Mouse (Mus musculus) embryonic fibroblast, embryonic 13.5 days (primary cell): ENCODE measurements at regions not wholly inside any gene's neighbourhood (a gene's known extent, or its start where the extent isn't known, plus 50 kb on each side); places are given as distances from the start of the nearest gene placed in this dataset.

Source experiments
- H3K27ac ChIP-seq: 2 replicates; pipeline ENCODE4 v1.5.1; 2012; ENCODE audit warnings: low read length, control low read depth, inconsistent platforms; ENCODE audit not compliant: insufficient read depth
- H3K4me1 ChIP-seq: 2 replicates; pipeline ENCODE4 v1.6.1; 2011; ENCODE audit warnings: low read length; ENCODE audit not compliant: control insufficient read depth, insufficient read depth
- H3K4me3 ChIP-seq: 2 replicates; pipeline ENCODE4 v1.5.1; 2011; ENCODE audit warnings: mild to moderate bottlenecking, control low read depth, low read length; ENCODE audit not compliant: insufficient read depth
- CTCF ChIP-seq: IDR thresholded peaks from 2 replicates; pipeline ENCODE4 v1.5.1; 2011; ENCODE audit warnings: mild to moderate bottlenecking, control low read depth, low read length, moderate library complexity, borderline replicate concordance; ENCODE audit not compliant: insufficient read depth
- POLR2A ChIP-seq: IDR thresholded peaks from 2 replicates; pipeline ENCODE4 v1.6.1; 2011; ENCODE audit warnings: low read depth, mild to moderate bottlenecking, control low read depth, low read length, moderate library complexity

DNA sequence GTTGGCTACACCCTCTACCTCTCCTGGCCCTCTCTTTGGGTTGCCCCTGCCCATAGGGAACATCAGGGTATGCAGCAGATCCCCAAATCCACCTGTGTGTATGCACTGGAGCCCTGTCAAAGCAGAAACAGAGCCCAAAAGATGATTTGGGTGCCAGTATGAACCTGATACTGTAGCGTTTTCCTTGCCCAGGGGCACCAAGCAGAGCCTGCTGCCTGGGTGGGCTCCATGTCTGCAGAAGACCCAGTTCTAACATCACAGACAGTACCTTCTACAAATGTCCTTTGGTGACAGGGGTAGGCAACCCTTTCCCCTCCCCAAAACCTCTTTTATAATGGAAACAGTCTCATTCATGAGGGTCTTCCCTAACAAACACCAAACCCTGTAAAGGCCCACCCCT is 472.5 kb downstream of the Rps24 start:
- H3K27ac ChIP-seq = no peak overlapping the region
- H3K4me1 ChIP-seq = peaks cover 7% of the 10 kb centered on the region; the same call in 1 of the 2 replicates
- TF ChIP-seq CTCF = no peak
- no peak for TF ChIP-seq POLR2A
- no peak overlapping the region for H3K4me3 ChIP-seq

DNA sequence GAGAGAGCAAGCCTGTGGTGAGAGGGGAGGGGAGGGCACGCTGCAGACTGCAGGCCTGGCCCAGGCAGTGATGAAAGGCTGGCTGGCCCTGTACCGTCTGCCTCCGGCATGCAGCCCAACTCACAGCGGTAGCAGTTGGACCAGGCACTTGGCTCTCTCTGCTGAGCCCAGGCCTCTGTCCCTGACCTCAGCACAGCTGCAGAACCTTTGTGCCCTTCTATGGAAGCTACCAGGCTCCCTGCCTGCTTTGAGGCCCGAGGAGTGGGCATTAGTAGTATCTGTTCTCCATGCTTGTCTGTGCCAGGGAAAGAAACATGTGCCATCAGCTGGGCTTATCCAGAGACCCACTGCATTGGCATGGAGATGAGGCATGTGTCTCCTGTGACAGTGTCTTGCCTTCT is 473.2 kb downstream of the Rps24 start:
- Histone ChIP-seq H3K4me1 (peaks cover 7% of the 10 kb centered on the region; the same call in 1 of the 2 replicates), H3K27ac (no peak overlapping the region), H3K4me3 (no peak overlapping the region)
- no peak for TF ChIP-seq CTCF
- no peak for TF ChIP-seq POLR2A

DNA sequence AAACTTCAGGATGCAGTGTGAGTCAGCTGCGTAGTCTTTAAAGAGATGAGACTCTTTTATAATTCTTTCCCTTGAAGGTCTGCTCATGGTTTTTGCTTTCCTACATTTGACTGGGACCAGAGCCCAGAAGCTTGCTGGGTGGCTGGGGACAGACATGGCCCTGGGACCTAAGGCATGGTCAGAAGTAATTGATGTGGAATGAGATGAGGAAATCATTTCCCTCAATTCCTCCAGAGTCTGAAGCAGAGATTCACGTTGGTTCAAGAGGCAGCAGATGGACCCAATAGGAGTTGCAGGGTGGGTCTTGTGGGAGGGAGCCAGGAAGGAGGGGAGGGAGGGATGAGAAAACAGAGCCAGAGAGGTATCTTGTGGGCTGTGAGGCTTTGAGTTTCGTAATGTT is 473.9 kb downstream of the Rps24 start:
- Histone ChIP-seq H3K4me1 (peaks cover 7% of the 10 kb centered on the region; the same call in 1 of the 2 replicates), H3K4me3 (no peak overlapping the region), H3K27ac (no peak overlapping the region; the same call in 1 of the 2 replicates)
- no peak for TF ChIP-seq POLR2A
- no peak for TF ChIP-seq CTCF

DNA sequence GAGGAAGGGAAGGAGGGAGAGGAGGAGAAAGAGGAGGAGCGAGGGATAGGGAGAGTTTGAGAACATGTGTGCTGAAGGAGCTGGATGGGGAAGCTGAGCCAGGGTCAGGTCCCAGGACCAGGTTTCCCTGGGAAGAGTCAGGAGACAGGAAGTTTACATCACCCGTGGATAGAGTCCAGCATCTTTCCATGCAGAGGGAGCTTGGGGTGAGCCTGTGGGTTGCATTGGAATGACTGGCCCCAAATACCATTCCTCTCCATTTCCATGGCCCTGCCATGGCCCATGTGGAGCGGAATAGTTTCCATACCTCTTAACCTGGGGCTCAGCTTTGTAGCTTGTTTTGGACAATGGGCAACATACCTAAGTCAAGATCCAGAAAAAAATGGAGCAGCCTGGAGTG is 474.8 kb downstream of the Rps24 start:
- H3K4me1 ChIP-seq = peaks cover 7% of the 10 kb centered on the region; the same call in 1 of the 2 replicates
- TF ChIP-seq POLR2A (no peak), CTCF (no peak)
- H3K4me3 ChIP-seq = no peak overlapping the region
- H3K27ac ChIP-seq = 0 out of 2 replicates have a peak overlapping the region, but pooled peaks have one; percentile 1

DNA sequence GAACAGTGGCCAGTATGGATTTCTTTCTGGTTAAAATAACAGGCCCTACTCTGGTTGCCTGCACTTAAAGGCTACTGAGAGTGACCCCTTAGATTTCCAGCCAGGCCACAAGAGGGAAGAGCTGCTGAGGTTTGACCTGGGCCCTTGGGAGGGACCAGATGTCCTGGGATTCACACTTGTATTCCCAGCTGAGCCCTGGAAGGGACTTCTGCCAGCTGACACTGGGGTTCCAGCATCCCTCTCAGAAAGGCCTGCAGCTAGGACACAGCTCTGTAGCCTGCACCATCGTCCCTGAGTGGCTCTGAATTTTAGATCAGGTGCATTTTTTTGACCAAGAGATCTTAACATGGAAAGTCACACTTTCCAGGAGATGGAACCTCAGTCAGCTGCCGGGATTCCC is 482.7 kb downstream of the Rps24 start:
- Histone ChIP-seq H3K4me1 (no peaks in the 10 kb centered on the region), H3K27ac (no peak overlapping the region), H3K4me3 (no peak overlapping the region)
- TF ChIP-seq CTCF = no peak

DNA sequence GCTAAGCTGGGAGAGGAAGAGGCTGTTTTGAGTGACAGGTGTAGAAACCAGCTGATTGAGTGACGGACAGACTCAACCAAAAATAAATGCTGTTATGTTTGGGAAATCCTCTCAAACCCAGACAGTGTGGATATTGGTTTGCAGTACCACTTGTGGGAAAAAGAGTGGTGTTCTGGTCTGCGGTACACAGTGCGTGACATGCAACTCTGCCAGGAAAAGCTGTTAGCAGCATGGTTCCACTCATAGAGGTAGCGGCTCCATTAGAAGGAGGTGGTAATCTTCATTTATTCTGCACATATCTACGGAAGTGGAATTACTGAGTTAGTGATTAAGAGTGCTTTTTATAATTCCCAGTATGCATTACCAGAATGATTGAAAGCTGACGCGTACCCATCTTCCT is 485.4 kb downstream of the Rps24 start:
- TF ChIP-seq POLR2A (no peak), CTCF (no peak)
- Histone ChIP-seq H3K4me1 (no peaks in the 10 kb centered on the region), H3K4me3 (no peak overlapping the region), H3K27ac (no peak overlapping the region)

DNA sequence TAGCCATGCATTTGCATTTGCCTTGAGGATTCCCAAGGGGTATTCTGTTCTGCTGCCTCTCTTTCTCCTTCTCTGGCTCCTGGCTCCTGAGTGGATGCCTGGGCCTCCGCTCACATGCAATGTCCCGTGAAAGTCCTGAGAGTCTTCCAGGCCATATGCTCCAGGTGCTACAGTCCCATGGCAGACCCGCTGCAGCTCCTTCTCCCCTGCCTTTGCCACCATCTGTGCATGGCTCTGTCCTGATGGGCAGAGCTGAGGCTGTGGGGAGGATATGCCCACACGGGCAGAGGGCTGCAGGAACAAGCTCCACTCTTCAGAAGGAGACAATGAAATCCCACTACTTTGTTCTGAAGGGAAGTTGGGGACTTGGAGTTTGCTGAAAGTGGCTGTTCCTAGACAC is 485.9 kb upstream of the Zmiz1 start:
- no peak for TF ChIP-seq POLR2A
- TF ChIP-seq CTCF = no peak
- Histone ChIP-seq H3K27ac (no peak overlapping the region), H3K4me3 (no peak overlapping the region), H3K4me1 (no peaks in the 10 kb centered on the region)

DNA sequence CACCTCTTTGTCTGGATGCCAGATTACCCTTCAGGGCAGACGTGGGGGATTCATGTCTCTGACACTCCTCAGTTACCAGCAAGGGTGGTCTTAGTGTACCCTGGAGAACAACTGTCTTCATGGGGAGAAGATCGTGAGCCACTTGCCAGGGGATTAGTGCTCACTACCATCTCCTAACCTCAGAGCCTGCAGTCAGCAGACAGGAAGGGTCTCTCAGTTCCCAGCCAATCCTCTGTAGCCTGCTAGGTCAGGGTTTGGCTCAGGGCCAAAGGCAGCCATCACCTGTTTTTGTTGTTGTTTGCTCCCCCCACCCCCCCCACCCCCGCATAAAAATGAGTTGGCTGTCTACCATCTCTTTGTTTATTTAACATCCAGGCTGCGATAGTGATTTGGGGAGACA is 485.4 kb upstream of the Zmiz1 start:
- Histone ChIP-seq H3K4me1 (no peaks in the 10 kb centered on the region), H3K27ac (no peak overlapping the region), H3K4me3 (no peak overlapping the region)
- no peak for TF ChIP-seq CTCF
- no peak for TF ChIP-seq POLR2A

DNA sequence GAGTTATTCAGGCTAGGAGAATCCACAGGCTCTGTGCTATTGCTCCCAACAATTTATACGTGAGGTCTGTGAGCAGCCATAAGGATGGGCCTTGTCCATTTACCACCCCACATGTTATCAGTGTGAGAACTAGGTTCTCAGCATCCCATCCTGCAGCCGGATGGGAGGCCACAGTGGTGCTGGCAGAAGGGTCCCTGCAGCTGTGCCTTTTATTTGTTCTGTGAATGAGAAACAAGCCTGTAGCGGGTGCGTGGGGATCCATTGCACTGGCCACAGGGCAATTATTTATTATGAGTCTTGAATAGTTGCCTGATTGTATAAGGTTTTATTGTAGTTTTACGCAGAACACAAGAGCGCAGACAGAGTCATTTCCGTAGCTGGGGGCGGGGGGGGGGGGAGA is 476.5 kb upstream of the Zmiz1 start:
- Histone ChIP-seq H3K4me3 (no peak overlapping the region), H3K27ac (no peak overlapping the region), H3K4me1 (no peaks in the 10 kb centered on the region)
- TF ChIP-seq POLR2A (no peak), CTCF (no peak)

DNA sequence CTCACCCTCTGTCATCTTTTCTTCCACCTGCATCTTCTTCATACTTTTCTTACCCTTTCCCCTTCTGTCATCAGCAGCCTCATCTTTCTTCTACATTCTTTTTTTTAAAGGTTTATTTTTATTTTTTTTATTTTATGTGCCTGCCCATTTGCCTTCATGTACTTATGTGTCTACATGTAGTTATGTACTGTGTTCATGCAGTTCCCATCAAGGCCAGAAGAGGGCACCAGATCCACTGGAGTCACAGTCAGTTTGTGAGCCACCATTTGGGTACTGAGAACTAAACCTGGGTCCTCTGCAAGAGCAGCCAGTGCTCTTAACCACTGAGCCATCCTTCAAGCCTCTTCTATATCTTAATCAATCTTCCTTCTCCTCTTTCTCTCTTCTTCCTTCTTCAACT is 475.7 kb upstream of the Zmiz1 start:
- Histone ChIP-seq H3K4me3 (no peak overlapping the region), H3K27ac (no peak overlapping the region), H3K4me1 (no peaks in the 10 kb centered on the region)
- TF ChIP-seq CTCF (0 out of 2 replicates have a peak, but pooled peaks have one; percentile 21), POLR2A (no peak)

DNA sequence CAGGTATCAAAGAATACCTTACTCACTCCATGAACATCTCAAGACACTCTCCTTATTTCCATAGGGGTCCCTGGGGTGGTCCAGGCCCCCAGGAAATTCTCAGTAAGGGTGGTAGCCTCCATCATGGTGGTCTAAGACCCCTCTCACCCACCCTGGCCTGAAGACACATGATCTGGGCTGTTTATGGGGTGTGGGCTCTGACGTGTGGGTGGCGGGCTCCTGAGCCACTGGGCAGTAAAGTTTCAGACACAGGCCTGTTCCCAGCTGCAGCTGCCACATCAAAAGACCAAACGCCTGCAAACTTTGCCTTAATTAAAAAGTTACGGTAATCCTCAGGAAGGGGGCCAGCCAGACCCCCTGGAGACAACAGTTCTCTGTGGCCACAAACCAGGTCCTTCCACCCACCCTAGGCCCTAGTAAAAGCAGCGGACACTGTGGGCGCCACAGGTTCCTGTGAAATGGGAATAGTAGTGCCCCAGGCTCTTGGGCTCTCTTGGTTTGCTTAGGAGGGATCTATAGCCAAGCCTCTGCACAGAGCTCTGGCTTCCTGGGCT is 473.1 kb upstream of the Zmiz1 start:
- TF ChIP-seq POLR2A (no peak), CTCF (no peak)
- Histone ChIP-seq H3K27ac (no peak overlapping the region), H3K4me3 (no peak overlapping the region), H3K4me1 (no peaks in the 10 kb centered on the region)
